Mouse (Mus musculus): ENCODE measurements around the gene Tmem178.

The Tmem178 gene

GRCm38 (mm10) chr17:80944530-80945198 lies at the start of gene Tmem178:
Gene Tmem178 (plus strand): TSS chr17:80944632.
- DNase-seq (ENCODE audit: low read depth) = no peak

- DNase-seq (ENCODE audit: low read depth) = no peak
These were observed 48.0 kb upstream of the Tmem178 start for GRCm38 (mm10) chr17:80896481-80896880.

- DNase-seq (ENCODE audit: low read depth) = no peak
These were observed 46.6 kb upstream of the Tmem178 start for GRCm38 (mm10) chr17:80897709-80898440.

- DNase-seq (ENCODE audit: low read depth) = no peak
These were observed 44.8 kb upstream of the Tmem178 start for GRCm38 (mm10) chr17:80899513-80900199.

- DNase-seq (ENCODE audit: low read depth) = no peak
These were observed 44.3 kb upstream of the Tmem178 start for GRCm38 (mm10) chr17:80900200-80900520.

GRCm38 (mm10) chr17:80901885-80902284 lies 42.5 kb upstream of the Tmem178 start:
- DNase-seq (ENCODE audit: low read depth) = no peak

- DNase-seq (ENCODE audit: low read depth) = no peak
These were observed 41.1 kb upstream of the Tmem178 start for GRCm38 (mm10) chr17:80903121-80903875.

GRCm38 (mm10) chr17:80904061-80904460 lies 40.4 kb upstream of the Tmem178 start:
- no peak for DNase-seq (ENCODE audit: low read depth)

GRCm38 (mm10) chr17:80915666-80916065 lies 28.8 kb upstream of the Tmem178 start:
- no peak for DNase-seq (ENCODE audit: low read depth)

- DNase-seq (ENCODE audit: low read depth) = no peak
These were observed 25.2 kb upstream of the Tmem178 start for GRCm38 (mm10) chr17:80919261-80919660.

GRCm38 (mm10) chr17:80921286-80922134 lies 22.9 kb upstream of the Tmem178 start:
- no peak for DNase-seq (ENCODE audit: low read depth)

GRCm38 (mm10) chr17:80925554-80925953 lies 18.9 kb upstream of the Tmem178 start:
- DNase-seq (ENCODE audit: low read depth) = no peak

- DNase-seq (ENCODE audit: low read depth) = no peak
These were observed 17.3 kb upstream of the Tmem178 start for GRCm38 (mm10) chr17:80927151-80927550.

- DNase-seq (ENCODE audit: low read depth) = no peak
These were observed 11.7 kb upstream of the Tmem178 start for GRCm38 (mm10) chr17:80932716-80933115.

- DNase-seq (ENCODE audit: low read depth) = peak; percentile 14
These were observed 10.9 kb upstream of the Tmem178 start for GRCm38 (mm10) chr17:80933401-80934029.

GRCm38 (mm10) chr17:80935807-80936519 lies 8.5 kb upstream of the Tmem178 start:
- DNase-seq (ENCODE audit: low read depth) = no peak

GRCm38 (mm10) chr17:80936521-80936920 lies 7.9 kb upstream of the Tmem178 start:
- DNase-seq (ENCODE audit: low read depth) = no peak

- DNase-seq (ENCODE audit: low read depth) = no peak
These were observed 4.6 kb upstream of the Tmem178 start for GRCm38 (mm10) chr17:80939833-80940232.

- DNase-seq (ENCODE audit: low read depth) = no peak
These were observed 2.6 kb upstream of the Tmem178 start for GRCm38 (mm10) chr17:80941857-80942256.

GRCm38 (mm10) chr17:80943835-80944529 lies 450 bp upstream of the Tmem178 start:
- no peak for DNase-seq (ENCODE audit: low read depth)
